Mouse (Mus musculus): Measurements from ENCODE around the gene Phox2a. TPM values are rescaled to one million over a fixed set of nuclear protein-coding genes. Genes with fewer than 3 reads are reported as not detected.

The Phox2a gene
- polyA plus RNA-seq, 1 experiment, result 0.14 TPM

Other genes starting within 250 kb of the Phox2a start
- 0.19 and 0.29 TPM in 2 replicates for gene Art2b, start 232.7 kb upstream of the Phox2a start, polyA plus RNA-seq (2012; rRNA removed)
- 23.8 and 25.3 TPM in 2 replicates for gene Clpb, start 154.7 kb upstream of the Phox2a start, polyA plus RNA-seq (2012; rRNA removed)
- gene Inppl1, start 19.9 kb downstream of the Phox2a start, polyA plus RNA-seq (2012; rRNA removed), result 54.1 and 59.0 TPM in 2 replicates
- 63.8 and 99.3 TPM in 2 replicates for gene Folr2, start 38.9 kb downstream of the Phox2a start, polyA plus RNA-seq (2012; rRNA removed)
- gene Anapc15, start 45.4 kb downstream of the Phox2a start, polyA plus RNA-seq (2012; rRNA removed), result 41.6 and 47.8 TPM in 2 replicates
- 0.72 and 2.7 TPM in 2 replicates for gene Folr1, start 52.5 kb downstream of the Phox2a start, polyA plus RNA-seq (2012; rRNA removed)
- gene Lamtor1, start 87.6 kb downstream of the Phox2a start, polyA plus RNA-seq (2012; rRNA removed), result 132 and 149 TPM in 2 replicates
- gene Tomt, start 88.0 kb downstream of the Phox2a start, polyA plus RNA-seq (2012; rRNA removed), result 0.12 and 0.23 TPM in 2 replicates
- 25.7 and 34.4 TPM in 2 replicates for gene Lrrc51, start 115.6 kb downstream of the Phox2a start, polyA plus RNA-seq (2012; rRNA removed)
- gene Numa1, start 115.8 kb downstream of the Phox2a start, polyA plus RNA-seq (2012; rRNA removed), result 50.5 and 80.1 TPM in 2 replicates
- 6.7 and 8.9 TPM in 2 replicates for gene Il18bp, start 200.4 kb downstream of the Phox2a start, polyA plus RNA-seq (2012; rRNA removed)
- 39.0 and 46.9 TPM in 2 replicates for gene Rnf121, start 247.2 kb downstream of the Phox2a start, polyA plus RNA-seq (2012; rRNA removed)
- 28.4 and 32.1 TPM in 2 replicates for gene Xndc1, start 247.2 kb downstream of the Phox2a start, polyA plus RNA-seq (2012; rRNA removed)
- 1.8 and 2.3 TPM in 2 replicates for gene Xntrpc, start 247.4 kb downstream of the Phox2a start, polyA plus RNA-seq (2012; rRNA removed)

All from urinary bladder, adult 2 months (tissue).